Mouse (Mus musculus): ENCODE data around the gene Auts2. TPM values are rescaled to one million over a fixed set of nuclear protein-coding genes. Genes with fewer than 3 reads are reported as not detected.

The Auts2 gene
- polyA plus RNA-seq, 1 experiment from 2014 or later, result 34.5 TPM

GRCm38 (mm10) chr5:132268351-132268967 is 274.7 kb downstream of the Auts2 start:
- Histone ChIP-seq H3K4me1 (ENCODE audit: control insufficient read depth, insufficient read depth, low read length) (peaks cover 44% of the 10 kb centered on the region), H3K9me3 (replicated peaks; ENCODE audit: control insufficient read depth, low read length) (no peaks in the 10 kb centered on the region), H3K27me3 (replicated peaks; ENCODE audit: control insufficient read depth, insufficient read depth, low read length) (no peaks in the 10 kb centered on the region), H3K4me3 (ENCODE audit: low read depth, low read length) (no peak overlapping the region), H3K4me2 (ENCODE audit: low read length) (no peak overlapping the region), H3K36me3 (ENCODE audit: control insufficient read depth, insufficient read depth, low read length) (no peaks in the 10 kb centered on the region), H3K9ac (ENCODE audit: low read length) (no peak overlapping the region), H3K27ac (ENCODE audit: low read depth, low read length) (no peak overlapping the region)
- ATAC-seq (no peak), DNase-seq (ENCODE audit: low spot score) (peak; percentile 66)
- 37% methylated on average over 6 of the region's 6 CpGs for WGBS

GRCm38 (mm10) chr5:132265015-132265414 is 278.1 kb downstream of the Auts2 start:
- H3K4me1 ChIP-seq (ENCODE audit: control insufficient read depth, insufficient read depth, low read length), result peaks cover 35% of the 10 kb centered on the region
- H3K4me2 ChIP-seq (ENCODE audit: low read length), result no peak overlapping the region
- H3K27me3 ChIP-seq (replicated peaks; ENCODE audit: control insufficient read depth, insufficient read depth, low read length), result no peaks in the 10 kb centered on the region
- H3K9me3 ChIP-seq (replicated peaks; ENCODE audit: control insufficient read depth, low read length), result no peaks in the 10 kb centered on the region
- H3K4me3 ChIP-seq (ENCODE audit: low read depth, low read length), result no peak overlapping the region
- 61% methylated on average over 1 of the region's 1 CpGs for WGBS
- no peaks in the 10 kb centered on the region for H3K36me3 ChIP-seq (ENCODE audit: control insufficient read depth, insufficient read depth, low read length)
- H3K9ac ChIP-seq (ENCODE audit: low read length), result no peak overlapping the region
- H3K27ac ChIP-seq (ENCODE audit: low read depth, low read length), result no peak overlapping the region
- DNase-seq (ENCODE audit: low spot score), result no peak
- no peak for ATAC-seq

GRCm38 (mm10) chr5:132261750-132262149 is 281.4 kb downstream of the Auts2 start:
- DNase-seq (ENCODE audit: low spot score) (no peak), ATAC-seq (no peak)
- Histone ChIP-seq H3K27ac (ENCODE audit: low read depth, low read length) (no peak overlapping the region), H3K36me3 (ENCODE audit: control insufficient read depth, insufficient read depth, low read length) (peaks cover 10% of the 10 kb centered on the region; the same call in 1 of the 2 replicates), H3K9ac (ENCODE audit: low read length) (no peak overlapping the region), H3K4me3 (ENCODE audit: low read depth, low read length) (no peak overlapping the region), H3K27me3 (replicated peaks; ENCODE audit: control insufficient read depth, insufficient read depth, low read length) (no peaks in the 10 kb centered on the region), H3K4me2 (ENCODE audit: low read length) (no peak overlapping the region), H3K4me1 (ENCODE audit: control insufficient read depth, insufficient read depth, low read length) (peaks cover 21% of the 10 kb centered on the region), H3K9me3 (replicated peaks; ENCODE audit: control insufficient read depth, low read length) (no peaks in the 10 kb centered on the region)
- 90% methylated on average over 1 of the region's 1 CpGs for WGBS

- ATAC-seq (no peak), DNase-seq (ENCODE audit: low spot score) (no peak)
- Histone ChIP-seq H3K9me3 (replicated peaks; ENCODE audit: control insufficient read depth, low read length) (no peaks in the 10 kb centered on the region), H3K27me3 (replicated peaks; ENCODE audit: control insufficient read depth, insufficient read depth, low read length) (no peaks in the 10 kb centered on the region), H3K9ac (ENCODE audit: low read length) (no peak overlapping the region), H3K36me3 (ENCODE audit: control insufficient read depth, insufficient read depth, low read length) (peaks cover 10% of the 10 kb centered on the region; the same call in 1 of the 2 replicates), H3K4me1 (ENCODE audit: control insufficient read depth, insufficient read depth, low read length) (peaks cover 5% of the 10 kb centered on the region; the same call in 1 of the 2 replicates), H3K4me3 (ENCODE audit: low read depth, low read length) (no peak overlapping the region), H3K4me2 (ENCODE audit: low read length) (no peak overlapping the region), H3K27ac (ENCODE audit: low read depth, low read length) (no peak overlapping the region)
- WGBS, result 93% methylated on average over 11 of the region's 11 CpGs
Observed at GRCm38 (mm10) chr5:132258882-132259281, 284.3 kb downstream of the Auts2 start.

- H3K9me3 ChIP-seq (replicated peaks; ENCODE audit: control insufficient read depth, low read length), result no peaks in the 10 kb centered on the region
- no peak overlapping the region for H3K4me3 ChIP-seq (ENCODE audit: low read depth, low read length)
- no peak overlapping the region for H3K4me2 ChIP-seq (ENCODE audit: low read length)
- H3K27me3 ChIP-seq (replicated peaks; ENCODE audit: control insufficient read depth, insufficient read depth, low read length), result no peaks in the 10 kb centered on the region
- no peak for DNase-seq (ENCODE audit: low spot score)
- H3K27ac ChIP-seq (ENCODE audit: low read depth, low read length), result no peak overlapping the region
- no peak overlapping the region for H3K9ac ChIP-seq (ENCODE audit: low read length)
- no peaks in the 10 kb centered on the region for H3K4me1 ChIP-seq (ENCODE audit: control insufficient read depth, insufficient read depth, low read length)
- H3K36me3 ChIP-seq (ENCODE audit: control insufficient read depth, insufficient read depth, low read length), result peaks cover 10% of the 10 kb centered on the region; the same call in 1 of the 2 replicates
- ATAC-seq, result no peak
- WGBS, result 88% methylated on average over 8 of the region's 8 CpGs
Observed at GRCm38 (mm10) chr5:132255579-132255978, 287.6 kb downstream of the Auts2 start.

GRCm38 (mm10) chr5:132249523-132249922 is 293.6 kb downstream of the Auts2 start:
- no peaks in the 10 kb centered on the region for H3K27me3 ChIP-seq (replicated peaks; ENCODE audit: control insufficient read depth, insufficient read depth, low read length)
- H3K9me3 ChIP-seq (replicated peaks; ENCODE audit: control insufficient read depth, low read length), result no peaks in the 10 kb centered on the region
- no peak overlapping the region for H3K4me3 ChIP-seq (ENCODE audit: low read depth, low read length)
- no peak overlapping the region for H3K4me2 ChIP-seq (ENCODE audit: low read length)
- WGBS, result 36% methylated on average over 11 of the region's 11 CpGs
- ATAC-seq, result peak; percentile 57
- H3K36me3 ChIP-seq (ENCODE audit: control insufficient read depth, insufficient read depth, low read length), result no peaks in the 10 kb centered on the region
- peaks cover 13% of the 10 kb centered on the region for H3K4me1 ChIP-seq (ENCODE audit: control insufficient read depth, insufficient read depth, low read length)
- H3K27ac ChIP-seq (ENCODE audit: low read depth, low read length), result no peak overlapping the region
- H3K9ac ChIP-seq (ENCODE audit: low read length), result no peak overlapping the region
- peak; percentile 64 for DNase-seq (ENCODE audit: low spot score)

GRCm38 (mm10) chr5:132248069-132248468 is 295.1 kb downstream of the Auts2 start:
- WGBS, result 70% methylated on average over 7 of the region's 7 CpGs
- no peaks in the 10 kb centered on the region for H3K36me3 ChIP-seq (ENCODE audit: control insufficient read depth, insufficient read depth, low read length)
- H3K4me1 ChIP-seq (ENCODE audit: control insufficient read depth, insufficient read depth, low read length), result peaks cover 13% of the 10 kb centered on the region
- no peaks in the 10 kb centered on the region for H3K27me3 ChIP-seq (replicated peaks; ENCODE audit: control insufficient read depth, insufficient read depth, low read length)
- H3K27ac ChIP-seq (ENCODE audit: low read depth, low read length), result no peak overlapping the region
- H3K9me3 ChIP-seq (replicated peaks; ENCODE audit: control insufficient read depth, low read length), result no peaks in the 10 kb centered on the region
- no peak overlapping the region for H3K4me3 ChIP-seq (ENCODE audit: low read depth, low read length)
- H3K4me2 ChIP-seq (ENCODE audit: low read length), result no peak overlapping the region
- H3K9ac ChIP-seq (ENCODE audit: low read length), result no peak overlapping the region
- ATAC-seq (no peak), DNase-seq (ENCODE audit: low spot score) (no peak)

GRCm38 (mm10) chr5:132235460-132235859 is 307.7 kb downstream of the Auts2 start:
- H3K27me3 ChIP-seq (replicated peaks; ENCODE audit: control insufficient read depth, insufficient read depth, low read length), result no peaks in the 10 kb centered on the region
- H3K4me3 ChIP-seq (ENCODE audit: low read depth, low read length), result no peak overlapping the region
- no peak overlapping the region for H3K9ac ChIP-seq (ENCODE audit: low read length)
- H3K36me3 ChIP-seq (ENCODE audit: control insufficient read depth, insufficient read depth, low read length), result no peaks in the 10 kb centered on the region
- H3K9me3 ChIP-seq (replicated peaks; ENCODE audit: control insufficient read depth, low read length), result no peaks in the 10 kb centered on the region
- no peak for DNase-seq (ENCODE audit: low spot score)
- no peak for ATAC-seq
- H3K4me1 ChIP-seq (ENCODE audit: control insufficient read depth, insufficient read depth, low read length), result peaks cover 13% of the 10 kb centered on the region; the same call in 1 of the 2 replicates
- 76% methylated on average over 5 of the region's 5 CpGs for WGBS
- H3K27ac ChIP-seq (ENCODE audit: low read depth, low read length), result no peak overlapping the region
- no peak overlapping the region for H3K4me2 ChIP-seq (ENCODE audit: low read length)

GRCm38 (mm10) chr5:132234471-132234870 is 308.7 kb downstream of the Auts2 start:
- ATAC-seq (no peak), DNase-seq (ENCODE audit: low spot score) (no peak)
- no peaks in the 10 kb centered on the region for H3K36me3 ChIP-seq (ENCODE audit: control insufficient read depth, insufficient read depth, low read length)

More at GRCm38 (mm10) chr5:132234471-132234870, 308.7 kb downstream of the Auts2 start:
- Histone ChIP-seq H3K27me3 (replicated peaks; ENCODE audit: control insufficient read depth, insufficient read depth, low read length) (no peaks in the 10 kb centered on the region), H3K9ac (ENCODE audit: low read length) (no peak overlapping the region), H3K4me2 (ENCODE audit: low read length) (no peak overlapping the region), H3K27ac (ENCODE audit: low read depth, low read length) (no peak overlapping the region), H3K4me1 (ENCODE audit: control insufficient read depth, insufficient read depth, low read length) (peaks cover 20% of the 10 kb centered on the region), H3K9me3 (replicated peaks; ENCODE audit: control insufficient read depth, low read length) (no peaks in the 10 kb centered on the region), H3K4me3 (ENCODE audit: low read depth, low read length) (no peak overlapping the region)
- 48% methylated on average over 7 of the region's 7 CpGs for whole genome bisulfite sequencing
